Comparison of ENCODE assay signal across 23 mouse cellular contexts in genomic region chr10:38540031-38540430, GRCm38 (mm10).
"Had no signal": no experiment of that assay in that cellular context is flagged by ENCODE, and none has a peak within 500 bp of the region (broad histone marks: within the 10 kb centered on the region; RNA-seq: fewer than 3 reads in every experiment).

No protein-coding gene starts in this region.

- H3K4me2 ChIP-seq: heart, embryonic 12.5 days; hindbrain, embryonic 13.5 days; hindbrain, embryonic 15.5 days; intestine, embryonic 15.5 days; limb, embryonic 13.5 days; limb, embryonic 15.5 days had no signal

- DNase-seq: gastrocnemius, adult 2 months; gastrocnemius, postnatal 10 days; gastrocnemius, postnatal 25 days; heart, adult 18-20 months; heart, postnatal 10 days; heart, postnatal 4 days; kidney, adult 18-20 months; kidney, adult 8-10 months; kidney, postnatal 10 days; kidney, postnatal 25 days; kidney, postnatal 4 days; left cerebral cortex, postnatal 4 days had no signal

- H3K4me3 ChIP-seq: gastrocnemius, adult 2 months; heart, embryonic 10.5 days; heart, embryonic 12.5 days; hindbrain, embryonic 13.5 days; hindbrain, embryonic 15.5 days; intestine, embryonic 15.5 days; layer of hippocampus, adult 2 months; left cerebral cortex, adult 2 months; limb, embryonic 13.5 days; limb, embryonic 15.5 days had no signal

- H3K9me3 ChIP-seq: heart, embryonic 10.5 days; heart, embryonic 12.5 days; hindbrain, embryonic 13.5 days; hindbrain, embryonic 15.5 days; intestine, embryonic 15.5 days; limb, embryonic 13.5 days; limb, embryonic 15.5 days had no signal

- ATAC-seq: inflammation-experienced regulatory T-cells, adult 6 months; intestine, embryonic 15.5 days; intestine, postnatal 0 days had no signal

- H3K4me1 ChIP-seq: hindbrain, embryonic 13.5 days; hindbrain, embryonic 15.5 days; intestine, embryonic 15.5 days; limb, embryonic 13.5 days; limb, embryonic 15.5 days had no signal

- H3K27ac ChIP-seq: gastrocnemius, adult 2 months; heart, embryonic 10.5 days; hindbrain, embryonic 13.5 days; hindbrain, embryonic 15.5 days; intestine, embryonic 15.5 days; layer of hippocampus, adult 2 months; left cerebral cortex, adult 2 months; limb, embryonic 13.5 days; limb, embryonic 15.5 days had no signal

- H3K9ac ChIP-seq: heart, embryonic 12.5 days; hindbrain, embryonic 13.5 days; hindbrain, embryonic 15.5 days; intestine, embryonic 15.5 days; limb, embryonic 13.5 days; limb, embryonic 15.5 days had no signal

- H3K27me3 ChIP-seq: heart, embryonic 12.5 days; hindbrain, embryonic 13.5 days; hindbrain, embryonic 15.5 days; intestine, embryonic 15.5 days; limb, embryonic 13.5 days; limb, embryonic 15.5 days had no signal

- H3K36me3 ChIP-seq: heart, embryonic 10.5 days; heart, embryonic 12.5 days; hindbrain, embryonic 13.5 days; hindbrain, embryonic 15.5 days; intestine, embryonic 15.5 days; limb, embryonic 13.5 days; limb, embryonic 15.5 days had no signal
